Mouse (Mus musculus) right cerebral cortex, postnatal 10 days (tissue): ENCODE results near the gene Abhd16a.
"Not testable (repeated sequence)": the region's sequence is repeated elsewhere in the genome, so short reads cannot be mapped to it uniquely, and the experiment has no call there.

Experiments
- DNase-seq, 2 experiments: peaks; one replicate each; pipeline ENCODE4 v3.0.0; 2021; ENCODE audit warnings: low spot score in 2 of 2

Gene Abhd16a

DNA sequence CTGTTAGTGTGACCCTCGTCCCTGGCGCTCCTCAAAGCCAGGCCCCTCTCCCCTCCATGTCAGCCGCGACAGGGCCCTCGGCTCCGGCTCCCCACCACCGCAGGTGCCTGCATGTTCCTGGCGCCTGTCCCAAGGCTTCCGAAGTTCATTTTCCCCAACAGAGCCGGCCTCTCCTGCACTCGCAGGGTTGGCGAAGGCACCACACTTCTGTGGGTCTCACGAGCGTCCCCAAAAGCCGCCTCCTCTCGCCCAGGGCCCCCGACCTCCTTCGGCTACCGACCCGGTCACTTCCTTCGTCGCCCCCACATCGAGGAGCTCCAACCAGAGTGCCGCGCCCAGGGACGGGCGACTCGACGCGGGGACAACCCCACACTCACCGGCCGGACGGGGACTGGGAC lies 31.7 kb downstream of the Abhd16a start:
- DNase-seq, result peak; percentile 61 to 62

DNA sequence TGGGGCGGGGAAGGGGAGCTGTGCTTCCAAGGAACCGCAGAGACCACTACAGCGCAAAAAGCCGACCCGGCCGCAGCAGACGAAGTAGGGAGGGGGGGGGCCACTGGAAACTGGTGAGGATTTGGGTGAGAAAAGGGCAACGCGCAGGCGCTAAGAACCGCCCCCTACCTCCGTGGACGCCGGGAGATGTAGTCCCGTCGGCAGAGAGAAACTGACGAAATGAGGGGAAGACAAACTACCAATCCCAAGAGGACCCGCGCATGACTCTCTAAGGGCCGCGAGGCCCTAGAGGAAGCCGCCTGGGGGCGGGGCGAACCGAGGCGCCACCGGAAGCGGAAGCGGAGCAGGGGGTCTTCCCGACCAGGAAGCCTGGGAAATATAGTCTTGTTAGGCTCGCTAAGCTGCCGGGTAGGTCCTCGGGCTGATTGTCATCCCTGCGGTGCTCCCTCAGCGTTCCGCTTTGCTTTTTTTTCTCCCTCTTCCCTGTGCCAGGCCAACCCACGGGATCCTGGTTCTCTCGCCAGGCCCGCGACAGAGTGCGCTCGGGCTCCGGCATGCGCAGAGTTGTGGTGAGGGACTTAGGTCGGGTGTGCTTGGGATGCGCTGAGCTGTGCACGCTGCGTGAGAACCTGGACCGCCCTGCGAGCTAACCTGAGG lies 32.2 kb downstream of the Abhd16a start, which contains the start of gene Gpank1:
TSS of gene Gpank1 (plus strand) at position 313 of the 657 bp plus-strand sequence.
- DNase-seq, result peak; percentile 99

DNA sequence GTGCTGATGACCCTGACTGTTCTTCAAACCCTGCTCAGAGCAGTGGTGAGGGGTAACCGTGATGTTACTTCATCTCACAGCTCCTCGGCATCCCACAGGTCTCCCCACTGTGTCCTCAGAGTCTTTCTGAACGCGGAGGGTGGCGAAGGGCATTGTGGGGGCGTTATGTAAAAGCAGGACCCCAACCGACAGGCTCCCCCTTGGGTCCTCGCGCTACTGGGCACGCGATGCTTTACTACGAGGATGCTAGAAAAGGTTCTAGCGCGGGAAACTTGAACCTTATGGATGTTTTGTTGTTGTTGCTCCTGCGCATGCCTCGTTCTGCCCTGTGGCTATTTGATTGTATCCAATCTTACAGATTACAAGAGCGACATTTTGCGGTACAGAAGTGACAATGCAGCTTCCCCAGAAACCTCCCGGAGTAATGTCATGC lies 32.8 kb downstream of the Abhd16a start, which contains the start of gene Csnk2b:
TSS of gene Csnk2b (minus strand) at position 183 of the 433 bp plus-strand sequence.
- peak; percentile 79 to 85 for DNase-seq

DNA sequence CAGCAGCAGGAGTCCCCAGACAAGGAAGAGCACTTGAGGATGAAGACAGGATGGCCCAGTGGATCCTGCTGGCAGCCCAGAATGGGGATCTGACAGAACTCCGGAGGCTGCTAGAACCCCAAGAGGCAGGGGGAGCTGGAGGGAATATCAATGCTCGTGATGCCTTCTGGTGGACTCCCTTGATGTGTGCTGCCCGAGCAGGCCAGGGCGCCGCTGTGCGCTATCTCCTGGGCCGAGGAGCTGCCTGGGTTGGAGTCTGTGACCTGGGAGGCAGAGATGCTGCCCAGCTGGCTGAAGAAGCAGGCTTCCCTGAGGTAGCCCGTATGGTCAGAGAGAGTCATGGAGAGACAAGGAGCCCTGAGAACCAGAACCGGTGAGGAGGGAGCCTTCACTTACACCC lies 34.2 kb downstream of the Abhd16a start:
- not testable (repeated sequence) for DNase-seq

DNA sequence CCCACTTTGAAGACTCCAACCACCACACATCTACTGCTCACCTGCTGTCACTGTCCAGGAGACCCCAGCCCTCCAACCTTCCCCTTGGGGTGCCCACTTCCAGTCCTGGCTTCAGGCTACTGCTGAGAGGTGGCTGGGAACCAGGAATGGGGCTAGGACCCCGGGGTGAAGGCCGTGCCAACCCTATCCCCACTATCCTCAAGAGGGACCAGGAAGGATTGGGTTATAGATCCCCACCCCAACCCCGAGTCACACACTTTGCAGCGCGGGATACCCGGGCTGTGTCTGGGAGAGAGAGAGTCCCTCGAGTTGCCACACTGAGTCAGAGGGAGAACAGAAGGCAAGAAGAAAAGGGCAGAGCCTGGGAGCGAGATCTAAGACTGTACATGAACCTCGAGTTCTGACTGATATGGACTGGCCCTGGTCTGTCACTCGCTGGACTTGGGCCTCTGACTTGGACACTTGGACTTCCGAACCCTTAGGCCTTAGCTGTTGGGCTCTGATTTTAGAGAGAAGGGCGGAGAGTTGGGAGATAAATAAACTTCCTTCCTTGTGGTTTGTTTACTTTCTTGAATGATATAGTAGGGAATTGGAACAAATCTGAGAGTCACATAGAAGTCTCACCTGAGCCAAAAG lies 35.3 kb downstream of the Abhd16a start:
- not testable (repeated sequence) for DNase-seq

DNA sequence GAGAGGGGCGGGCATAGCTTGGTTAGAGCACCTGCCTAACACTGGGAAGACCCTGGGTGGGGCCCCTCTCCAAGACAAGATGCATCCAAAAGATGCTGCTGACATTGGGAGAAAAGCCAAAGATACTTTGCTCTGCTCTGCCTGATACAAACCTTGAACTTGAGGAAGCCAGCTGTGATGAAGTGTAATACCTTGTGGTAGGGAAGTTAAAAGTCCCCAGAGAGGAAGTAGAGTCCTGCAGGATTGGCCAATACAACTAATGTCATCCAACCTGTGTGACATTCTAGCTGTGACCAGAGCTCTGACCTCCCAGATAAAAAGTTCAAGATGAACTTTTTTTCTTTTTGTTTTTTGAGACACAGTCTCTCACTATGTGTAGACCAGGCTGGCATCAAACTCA lies 36.0 kb downstream of the Abhd16a start:
- no peak for DNase-seq

DNA sequence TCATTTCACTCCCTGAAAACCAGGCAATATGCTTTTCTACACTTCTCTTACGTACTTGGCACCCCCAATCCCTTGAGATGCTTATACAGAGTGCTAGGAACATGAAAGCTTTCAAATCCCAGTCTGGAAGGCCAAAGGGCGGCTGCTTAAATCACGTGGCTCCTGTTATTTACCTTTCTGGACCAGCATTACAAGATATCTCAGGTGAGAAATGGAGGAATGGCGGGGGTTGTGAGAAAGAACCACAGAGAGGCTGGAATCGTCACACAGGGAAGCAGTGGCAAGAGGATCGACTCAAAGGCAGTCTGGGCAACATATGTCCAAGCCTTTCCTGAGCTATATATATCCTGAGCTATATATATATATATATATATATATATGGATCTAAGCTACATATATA lies 36.5 kb downstream of the Abhd16a start:
- no peak for DNase-seq

DNA sequence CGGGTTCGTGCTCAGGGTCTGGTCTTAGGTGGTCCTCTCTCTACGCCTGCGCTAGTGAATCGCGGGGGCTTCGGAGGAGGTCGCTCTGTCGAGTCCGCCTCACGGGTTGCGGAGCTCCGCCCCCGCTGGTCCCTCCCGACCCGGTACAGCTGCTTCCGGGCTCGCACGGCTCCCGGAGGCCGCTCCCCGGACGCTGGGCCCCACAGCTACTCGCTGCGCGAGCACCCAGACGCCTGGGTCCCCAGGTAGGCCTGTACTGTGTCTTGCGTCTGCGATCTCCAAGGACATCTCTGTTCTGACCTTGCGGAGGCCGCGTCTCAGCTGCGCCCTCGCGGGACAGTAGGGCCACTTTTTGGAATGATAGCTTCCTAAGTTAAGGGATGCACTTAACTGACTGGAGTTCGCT lies 37.1 kb downstream of the Abhd16a start, which contains the start of gene D17H6S53E:
TSS of gene D17H6S53E (plus strand) at position 168 of the 406 bp plus-strand sequence.
- peak; percentile 84 to 86 for DNase-seq

DNA sequence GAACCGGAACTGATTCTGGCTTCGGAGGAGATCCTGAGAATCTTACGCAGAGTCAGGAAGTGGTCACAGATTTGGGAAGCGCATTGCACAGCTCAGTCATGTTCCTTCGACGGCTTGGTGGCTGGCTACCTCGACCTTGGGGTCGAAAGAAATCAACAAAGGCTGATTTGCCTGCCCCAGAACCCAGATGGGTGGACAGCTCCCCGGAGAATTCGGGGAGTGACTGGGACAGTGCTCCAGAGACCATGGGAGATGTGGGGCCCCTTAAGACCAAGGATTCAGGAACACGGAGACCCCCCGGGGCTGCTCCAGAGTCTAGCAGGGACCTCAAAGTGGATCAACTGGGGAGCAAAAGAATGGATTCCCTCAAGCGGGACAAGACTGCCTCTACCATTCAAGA lies 38.0 kb downstream of the Abhd16a start:
- no peak for DNase-seq

DNA sequence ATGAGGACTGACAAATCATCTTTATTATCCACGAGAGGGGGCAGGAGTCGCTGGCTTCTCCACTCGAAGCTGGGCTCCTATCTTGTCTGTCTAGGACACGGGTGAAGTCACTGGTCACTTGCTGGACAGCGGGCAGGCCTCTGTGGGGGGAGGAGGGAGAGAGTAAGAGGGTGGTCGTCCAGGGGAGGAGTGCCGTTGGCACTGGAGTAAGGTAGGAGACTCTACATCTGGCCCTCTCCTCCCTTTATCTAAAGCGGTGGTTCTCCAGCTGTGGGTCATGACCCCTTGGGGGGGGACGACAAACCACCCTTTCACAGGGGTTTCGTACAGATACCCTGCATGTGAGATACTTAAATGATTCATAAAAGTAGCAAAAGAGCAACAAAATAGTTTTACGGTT lies 39.9 kb downstream of the Abhd16a start:
- no peak for DNase-seq

DNA sequence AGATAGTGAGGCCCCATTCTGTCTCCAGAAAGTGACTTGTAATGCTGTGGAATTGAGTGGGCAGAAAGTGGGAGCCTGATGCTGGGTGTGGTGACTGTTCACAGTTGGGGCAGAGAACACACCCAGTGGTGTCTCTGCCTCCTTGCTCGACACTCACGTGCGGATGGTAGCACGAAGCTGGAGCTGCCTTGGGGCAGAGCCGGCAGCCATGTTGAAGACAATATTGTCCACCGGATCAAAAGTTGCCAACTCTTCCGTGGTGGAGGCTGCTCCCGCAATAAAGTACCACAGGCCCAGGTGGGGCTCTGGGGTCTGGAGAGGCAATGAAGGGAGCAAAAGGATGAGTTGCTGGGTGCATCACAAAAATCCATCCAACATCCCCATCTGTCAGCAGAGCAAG lies 42.0 kb downstream of the Abhd16a start:
- no peak for DNase-seq

DNA sequence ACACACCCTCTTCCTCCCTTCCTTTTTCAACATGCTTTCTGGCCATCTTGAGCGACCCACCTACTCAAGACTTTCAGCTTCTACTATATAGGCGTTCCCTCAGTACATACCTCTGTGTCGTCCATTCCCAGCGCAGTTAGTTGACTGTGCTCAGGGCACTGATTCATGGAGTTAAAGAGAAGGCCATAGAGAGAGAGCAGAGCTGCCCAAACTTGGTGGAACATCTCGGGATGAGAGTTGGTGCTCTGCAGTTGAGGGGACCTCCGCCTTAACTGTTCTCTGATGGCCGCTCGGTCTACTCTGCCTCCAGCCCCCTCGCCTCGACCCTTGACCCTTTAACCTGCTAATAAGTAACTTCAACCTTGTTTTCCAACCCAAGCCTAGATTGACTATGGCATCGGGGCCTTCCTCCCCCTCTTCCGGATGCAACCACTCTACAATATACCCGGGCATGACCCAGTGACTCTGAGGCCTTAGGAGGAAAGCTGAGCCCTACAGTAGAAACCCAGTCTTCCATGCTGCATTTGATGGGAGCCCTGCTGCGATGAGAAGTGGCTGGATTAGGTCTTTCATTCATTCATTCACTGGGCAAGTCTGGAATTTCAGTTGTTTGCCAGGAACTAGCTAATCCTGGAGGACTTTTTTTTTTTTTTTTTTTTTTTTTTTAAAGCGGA lies 42.6 kb downstream of the Abhd16a start, which contains the start of gene Apom:
TSS of gene Apom (minus strand) at position 551 of the 674 bp plus-strand sequence.
- no peak for DNase-seq

DNA sequence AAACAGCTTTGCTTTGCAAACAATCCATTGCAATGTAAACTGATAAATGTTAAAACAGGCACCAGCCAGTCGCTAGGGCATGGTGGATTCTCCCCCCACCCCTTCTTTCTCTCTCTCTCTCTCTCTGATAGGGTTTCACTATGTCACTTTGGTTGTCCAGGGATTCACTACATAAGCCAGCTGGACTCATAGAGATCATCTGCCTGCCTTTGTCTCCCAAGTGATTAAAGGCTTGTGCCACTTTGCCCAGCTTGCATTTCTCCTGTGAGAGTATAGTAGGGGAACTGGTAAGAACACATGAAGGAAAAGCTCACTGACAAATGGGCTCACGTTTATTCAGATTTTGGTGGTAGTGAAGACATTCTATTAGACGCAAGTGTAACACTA lies 43.1 kb downstream of the Abhd16a start:
- no peak for DNase-seq

DNA sequence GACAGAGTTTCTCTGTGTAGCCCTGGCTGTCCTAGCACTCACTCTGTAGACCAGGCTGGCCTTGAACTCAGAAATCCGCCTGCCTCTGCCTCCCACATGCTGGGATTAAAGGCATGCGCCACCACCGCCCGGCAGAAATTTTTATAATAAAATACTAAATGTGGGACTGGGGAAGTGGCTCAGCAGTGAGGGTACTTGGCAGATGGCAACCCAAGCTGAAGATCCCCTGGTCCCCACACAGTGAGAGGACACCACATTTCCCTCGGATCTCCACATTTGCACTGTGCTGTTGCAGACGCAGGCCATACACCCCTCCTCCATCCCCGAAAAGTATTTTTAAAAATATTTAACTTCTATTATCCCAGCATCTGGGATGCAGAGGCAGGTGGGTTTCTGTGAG lies 44.5 kb downstream of the Abhd16a start:
- no peak for DNase-seq

DNA sequence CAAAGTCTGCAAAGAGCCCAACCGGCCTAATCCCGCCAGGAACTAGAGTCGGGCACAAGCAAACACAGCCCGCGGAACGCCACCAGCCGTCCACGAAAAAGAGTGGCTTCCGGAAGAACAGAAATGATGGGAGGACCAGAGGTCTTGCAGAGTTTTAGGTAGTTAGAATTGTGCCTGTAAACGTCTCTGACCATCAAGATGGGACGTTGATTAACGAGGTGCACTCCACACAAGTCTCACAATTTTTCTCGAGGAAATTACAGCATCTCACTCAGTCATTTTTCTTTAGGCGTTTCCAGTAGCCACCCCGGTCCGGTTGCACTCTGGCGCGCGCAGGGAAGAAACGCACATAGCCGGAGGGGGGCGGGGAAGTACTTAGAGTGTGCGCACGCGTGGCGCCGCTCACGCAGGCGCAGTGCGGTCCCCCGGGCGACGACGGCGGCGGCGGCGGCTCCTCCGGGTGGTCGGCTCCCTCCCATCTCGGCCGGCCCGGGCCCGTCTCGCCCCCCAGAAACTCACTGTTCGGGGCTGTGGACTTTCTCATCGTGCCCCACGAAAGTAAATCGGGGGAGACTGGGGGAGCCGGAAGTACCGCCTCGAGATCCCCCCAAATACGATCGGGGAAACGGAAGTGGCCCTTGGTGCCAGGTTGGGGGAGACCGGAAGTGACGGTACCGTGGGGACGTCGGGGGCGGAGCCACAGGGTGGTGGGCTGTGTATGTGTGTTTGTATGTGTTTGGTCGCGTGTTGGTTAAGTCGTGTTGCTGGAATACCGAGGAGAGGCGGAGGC lies 45.9 kb downstream of the Abhd16a start, which contains the start of gene Bag6:
TSS of gene Bag6 (plus strand) at position 378 of the 790 bp plus-strand sequence.
- peak; percentile 95 to 96 for DNase-seq

DNA sequence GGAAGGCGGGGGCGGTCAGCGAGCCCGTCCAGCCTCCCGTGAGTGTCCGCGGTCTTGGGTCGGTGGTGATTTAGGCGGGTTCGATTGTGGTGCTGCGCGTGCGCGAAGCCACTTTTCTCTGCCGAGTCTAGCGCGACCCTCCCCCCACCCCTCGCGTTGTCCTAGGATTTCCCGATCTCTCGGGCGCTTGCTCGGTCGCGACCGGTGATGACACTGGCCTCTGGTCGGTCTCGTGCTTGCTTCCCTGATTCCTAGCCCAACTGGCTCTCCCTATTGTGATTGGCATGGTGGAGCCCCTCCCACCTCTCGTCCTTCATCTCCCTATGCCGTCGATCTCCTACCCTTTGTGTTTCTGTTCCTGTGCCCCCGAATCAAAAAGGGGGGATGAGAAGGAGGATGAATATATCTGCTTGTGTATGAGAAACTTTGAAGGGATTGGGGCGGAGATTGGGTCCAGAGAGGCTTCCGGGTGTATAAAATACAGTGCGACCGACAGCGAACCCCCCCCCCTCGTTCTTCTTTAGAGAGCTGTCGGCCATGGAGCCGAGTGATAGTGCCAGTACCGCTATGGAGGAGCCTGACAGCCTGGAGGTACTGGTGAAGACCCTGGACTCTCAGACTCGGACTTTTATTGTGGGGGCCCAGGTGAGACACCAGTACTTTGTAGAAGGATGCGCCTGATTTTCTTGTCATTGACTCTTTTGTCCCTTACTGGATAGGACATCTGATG lies 46.7 kb downstream of the Abhd16a start:
- DNase-seq, result no peak

DNA sequence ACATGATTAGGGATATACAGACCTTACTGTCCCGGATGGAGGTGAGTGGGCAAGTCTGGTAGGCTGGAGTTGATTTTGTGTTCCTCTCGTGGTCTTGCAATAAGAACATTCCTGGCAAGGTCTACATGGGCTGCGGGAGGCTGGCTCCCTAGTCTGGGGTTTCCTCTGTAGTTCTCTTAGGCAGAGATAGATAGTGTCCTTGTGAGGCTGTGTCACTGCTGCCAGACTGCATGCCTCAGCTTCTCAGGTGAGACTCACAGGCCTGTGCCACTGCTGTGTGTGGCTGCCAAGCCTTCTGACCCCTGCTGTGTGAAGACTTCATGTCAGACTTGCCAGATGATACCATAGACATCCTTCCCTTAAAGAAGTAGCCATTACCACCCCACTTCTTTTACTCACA lies 50.2 kb downstream of the Abhd16a start:
- no peak for DNase-seq

DNA sequence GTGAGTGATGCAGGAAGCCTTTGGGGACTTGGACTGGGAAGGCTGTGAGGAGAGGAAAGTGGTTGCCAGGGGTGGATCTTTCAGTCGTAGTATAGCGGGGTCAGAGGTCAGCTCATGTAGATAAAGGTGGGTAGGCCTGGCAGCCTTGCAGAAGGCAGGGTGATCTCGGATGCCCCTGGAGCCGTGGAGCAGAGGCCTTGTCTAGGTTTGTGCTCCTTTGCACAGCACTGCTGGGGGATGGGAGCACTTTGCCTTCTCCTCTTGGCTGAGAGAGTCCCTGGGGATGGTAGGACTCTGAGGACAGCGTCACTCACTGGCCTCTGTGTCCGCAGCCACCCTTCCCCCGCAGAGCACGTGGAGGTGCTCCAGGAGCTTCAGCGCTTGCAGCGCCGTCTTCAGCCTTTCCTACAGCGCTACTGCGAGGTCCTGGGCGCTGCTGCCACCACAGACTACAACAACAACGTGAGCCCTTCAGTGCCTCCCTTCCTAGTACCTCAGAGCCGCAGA lies 51.5 kb downstream of the Abhd16a start:
- no peak for DNase-seq

DNA sequence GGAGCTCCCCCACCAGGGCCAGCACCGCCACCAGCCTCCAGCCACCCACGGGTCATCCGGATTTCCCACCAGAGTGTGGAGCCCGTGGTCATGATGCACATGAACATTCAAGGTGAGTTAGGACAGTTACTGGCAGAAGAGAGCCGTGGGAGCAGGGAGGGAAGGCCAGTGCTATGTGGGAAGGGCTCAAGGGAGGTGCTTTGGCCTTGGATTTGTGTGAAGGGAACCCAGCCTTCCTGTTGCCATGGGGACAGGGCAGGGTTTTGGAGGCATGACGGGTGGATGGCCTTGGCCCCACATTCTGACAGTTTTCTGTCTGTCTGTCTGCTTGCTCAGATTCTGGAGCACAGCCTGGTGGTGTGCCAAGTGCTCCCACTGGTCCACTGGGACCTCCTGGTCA lies 52.9 kb downstream of the Abhd16a start:
- DNase-seq, result no peak

DNA sequence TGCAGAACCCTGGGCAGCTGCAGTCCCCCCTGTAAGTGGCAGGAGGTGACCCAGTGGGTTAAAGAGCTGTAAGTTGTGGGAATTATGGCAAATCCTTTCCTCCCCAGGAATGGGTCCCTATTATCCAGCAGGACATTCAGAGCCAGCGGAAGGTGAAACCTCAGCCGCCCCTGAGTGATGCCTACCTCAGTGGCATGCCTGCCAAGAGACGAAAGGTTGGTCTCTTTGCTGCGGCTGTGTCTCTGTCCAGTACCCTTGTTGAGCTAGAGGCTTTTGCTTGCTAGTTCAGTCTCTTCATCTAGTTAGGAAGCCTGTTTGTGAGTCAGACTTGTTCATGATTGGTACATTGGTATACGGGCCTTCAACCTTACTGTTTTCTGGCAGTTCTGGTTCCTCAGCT lies 57.1 kb downstream of the Abhd16a start:
- DNase-seq, result no peak

DNA sequence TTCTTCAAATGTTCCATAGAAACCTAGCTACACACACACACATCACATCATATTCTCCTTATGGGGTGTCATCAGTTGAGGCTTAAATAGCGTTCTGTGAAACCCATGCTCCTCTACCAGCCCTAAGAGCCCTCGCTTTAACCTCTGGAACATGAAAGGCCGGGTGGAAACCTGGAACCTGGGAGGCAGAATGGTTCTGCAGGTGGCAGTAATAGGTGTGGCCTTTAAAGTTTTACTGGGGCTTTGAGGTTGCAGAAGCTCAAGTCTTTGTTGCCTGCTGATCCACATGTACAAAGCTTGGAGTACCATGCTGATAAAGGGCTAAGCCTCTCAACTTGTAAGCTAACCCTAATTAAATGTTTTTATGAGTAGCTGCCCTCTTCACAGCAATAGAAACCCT lies 58.3 kb downstream of the Abhd16a start:
- no peak for DNase-seq
